Mouse (Mus musculus) left cerebral cortex, adult 11 months (tissue): ENCODE measurements at regions not wholly inside any gene's neighbourhood (a gene's known extent, or its start where the extent isn't known, plus 50 kb on each side); places are given as distances from the start of the nearest gene placed in this dataset.

ENCODE experiments used
- DNase-seq: peaks from one replicate; pipeline ENCODE4 v3.0.0; 2022; ENCODE audit warnings: low spot score

DNA sequence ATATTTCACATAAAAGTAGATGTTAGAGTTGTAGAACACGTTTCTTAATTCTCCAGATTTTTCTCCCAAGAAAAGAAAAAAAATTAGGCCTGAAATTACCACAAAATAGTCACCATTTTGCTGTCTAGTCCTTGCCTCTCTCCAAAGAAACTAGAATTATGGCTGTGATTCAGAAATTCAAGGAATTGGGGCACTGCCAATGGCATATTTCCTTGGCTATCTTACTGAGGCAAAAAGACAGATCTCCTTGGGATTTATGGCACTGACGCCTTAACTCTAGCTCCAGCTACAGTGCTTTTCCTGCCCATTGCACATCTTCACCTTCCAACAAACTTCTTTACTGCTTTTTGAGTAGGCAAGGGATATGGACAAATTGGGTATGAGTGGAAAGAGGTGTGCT lies 336.3 kb upstream of the Slc24a2 start:
- DNase-seq, result no peak

DNA sequence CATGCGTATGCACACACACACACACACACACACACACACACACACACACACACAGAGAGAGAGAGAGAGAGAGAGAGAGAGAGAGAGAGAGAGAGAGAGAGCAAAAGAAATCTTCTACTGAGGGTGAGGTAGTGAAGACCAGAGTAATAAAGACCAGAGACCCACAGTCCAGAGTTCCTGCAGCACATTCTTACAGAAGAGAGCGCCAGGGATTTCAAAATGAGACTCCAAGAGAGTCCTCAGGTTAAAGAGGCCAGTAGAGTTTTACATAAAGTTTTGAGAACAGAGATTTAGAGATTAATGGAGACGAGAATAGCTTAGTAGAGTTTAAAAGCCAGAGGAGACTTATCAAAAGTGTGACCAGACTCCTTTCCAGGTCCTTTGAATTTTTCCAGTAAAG lies 324.6 kb upstream of the Slc24a2 start:
- no peak for DNase-seq
